Mouse (Mus musculus): Measurements from ENCODE around the gene Plau.

Gene Plau

DNA sequence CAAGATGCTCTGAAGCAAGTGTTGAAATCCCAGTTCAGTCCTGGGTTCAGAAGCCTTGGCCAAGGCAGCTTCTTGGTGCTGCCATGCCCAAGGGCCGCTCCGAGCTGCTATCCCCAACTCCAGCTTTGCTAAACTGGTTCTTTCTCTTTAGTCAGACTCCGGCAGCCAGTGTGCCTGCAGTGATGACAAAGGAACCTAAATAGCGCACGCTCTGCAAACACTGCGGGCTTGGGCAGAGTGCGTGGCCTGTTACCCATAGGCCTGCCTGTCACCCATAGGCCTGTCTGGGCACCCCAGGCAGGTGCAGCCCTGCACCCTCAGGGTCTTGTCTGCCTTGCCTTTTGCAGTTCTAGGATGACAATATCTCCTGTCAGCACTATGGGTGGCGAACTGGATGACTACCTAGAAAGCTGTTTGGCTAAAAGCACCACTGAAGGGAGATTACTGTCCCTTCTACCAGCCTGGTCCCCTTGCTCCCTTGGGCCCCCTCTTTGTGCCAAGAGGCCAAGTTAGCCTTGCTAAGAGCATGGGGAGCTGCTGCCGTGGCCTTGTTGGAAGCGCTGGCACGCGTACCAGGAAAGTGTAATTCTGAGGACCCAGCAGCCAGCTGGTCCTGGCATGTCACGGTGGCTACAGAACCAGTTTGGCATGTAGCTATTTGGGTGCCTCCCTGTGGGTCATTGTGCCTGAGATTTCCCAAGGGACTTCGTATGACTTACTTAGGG is 30.2 kb upstream of the Plau start:
- DNase-seq (ENCODE audit: low spot score in 2 of 2) = no peak

DNA sequence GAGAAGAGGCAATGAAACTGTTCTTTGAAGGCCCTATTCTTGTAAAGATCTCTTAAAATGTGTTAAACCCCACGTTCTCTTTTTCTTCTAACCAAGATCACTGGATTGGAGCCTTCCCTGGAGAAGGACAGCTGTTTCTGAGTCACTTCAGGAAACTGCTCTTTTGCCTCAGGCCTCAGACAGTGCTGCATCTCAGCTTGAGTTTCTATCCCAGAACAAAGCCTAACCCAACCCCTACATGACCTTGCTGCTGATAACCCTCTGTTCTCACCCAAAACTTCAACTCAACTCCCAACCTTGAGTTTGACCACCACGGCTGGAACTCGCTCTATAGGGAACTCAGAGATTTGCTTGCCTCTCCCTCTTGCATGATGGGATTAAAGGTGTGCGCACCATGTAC is 27.1 kb upstream of the Plau start:
- DNase-seq (ENCODE audit: low spot score in 2 of 2) = no peak

DNA sequence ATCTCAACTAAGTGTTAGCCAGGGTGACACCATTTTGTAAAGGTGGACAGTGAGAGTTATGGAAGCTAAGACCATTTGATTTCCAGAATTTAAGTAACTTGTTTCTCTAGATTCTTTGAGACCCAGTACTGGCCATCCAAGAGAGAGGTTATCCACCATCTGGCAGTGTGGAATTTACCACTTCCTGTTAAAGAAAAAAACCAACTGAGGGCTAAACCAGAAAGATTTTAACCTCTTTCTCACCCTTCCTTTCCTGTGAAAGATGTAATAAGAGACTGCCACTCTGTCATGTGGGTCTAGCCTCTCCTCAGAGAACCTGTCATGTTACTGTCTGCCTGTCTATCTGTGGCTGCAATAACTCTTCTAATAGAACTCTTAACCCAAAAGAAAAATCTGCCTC is 26.6 kb upstream of the Plau start:
- no peak for DNase-seq (ENCODE audit: low spot score in 2 of 2)

DNA sequence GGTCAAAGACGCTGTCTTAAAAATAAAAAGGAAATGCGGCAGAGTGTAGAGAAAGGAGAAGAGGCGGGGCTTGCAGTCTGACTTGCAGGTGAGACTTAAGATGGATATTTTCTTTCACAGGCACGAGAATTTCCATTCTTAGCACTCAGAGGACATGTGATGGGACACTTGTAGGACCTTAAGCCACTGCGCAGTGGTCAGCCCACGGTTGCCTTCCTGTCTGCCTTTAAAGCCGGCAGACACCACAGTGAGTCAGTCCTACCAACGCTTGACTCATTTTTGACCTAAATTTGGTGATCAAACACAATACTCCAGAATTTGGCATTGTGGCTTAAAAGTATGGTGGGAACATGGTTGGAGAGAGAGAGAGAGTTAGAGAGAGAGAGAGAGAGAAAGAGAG is 25.2 kb upstream of the Plau start:
- no peak for DNase-seq (ENCODE audit: low spot score in 2 of 2)

DNA sequence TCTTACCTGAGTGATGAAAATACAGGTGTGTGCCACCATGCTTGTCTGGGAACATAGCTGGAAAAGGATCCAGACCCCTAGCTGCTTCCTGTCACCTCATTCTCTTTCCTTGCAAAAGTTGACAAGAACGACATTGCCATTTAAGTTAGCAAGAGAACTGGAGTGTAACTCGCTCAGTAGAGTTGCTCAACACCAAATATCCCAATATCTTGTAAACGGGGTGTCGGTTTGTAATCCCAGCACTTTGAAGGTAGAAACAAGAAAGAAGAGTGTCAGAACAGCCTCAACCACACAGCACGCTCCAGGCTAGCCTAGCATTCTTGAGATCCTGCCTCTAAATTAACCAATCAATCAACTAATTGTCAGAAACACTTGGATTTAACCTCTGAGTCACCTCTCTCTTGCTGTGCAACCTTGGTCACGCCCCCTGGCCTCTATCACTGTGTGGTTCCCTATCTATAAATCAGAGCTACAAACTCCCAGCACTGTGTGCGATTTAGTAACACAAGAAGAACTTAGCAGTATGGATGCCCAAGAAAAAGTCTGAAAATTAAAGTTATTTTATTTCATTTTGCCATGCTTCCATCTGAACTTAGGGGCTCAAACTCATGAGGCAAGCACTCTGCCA is 24.6 kb upstream of the Plau start:
- DNase-seq (ENCODE audit: low spot score in 2 of 2) = no peak

DNA sequence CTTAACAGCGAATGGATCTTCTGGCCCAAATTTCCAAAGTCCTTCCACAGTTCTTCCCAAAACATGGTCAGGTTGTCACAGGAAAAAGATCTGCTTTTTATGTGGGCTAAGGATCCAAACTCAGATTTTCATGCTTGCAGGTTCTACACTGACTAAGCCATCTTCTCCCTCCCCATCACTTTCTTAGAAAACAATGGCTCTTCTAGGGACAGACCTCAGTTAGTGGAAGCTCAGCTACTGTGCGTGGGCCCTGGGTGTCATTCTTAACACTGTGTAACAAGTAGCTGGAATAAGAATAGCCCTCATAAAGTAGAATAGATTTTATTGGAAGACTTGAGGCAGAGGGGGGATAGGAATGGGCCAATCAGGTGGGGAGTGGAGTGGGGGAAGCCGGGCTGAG is 21.0 kb upstream of the Plau start:
- no peak for DNase-seq (ENCODE audit: low spot score in 2 of 2)

DNA sequence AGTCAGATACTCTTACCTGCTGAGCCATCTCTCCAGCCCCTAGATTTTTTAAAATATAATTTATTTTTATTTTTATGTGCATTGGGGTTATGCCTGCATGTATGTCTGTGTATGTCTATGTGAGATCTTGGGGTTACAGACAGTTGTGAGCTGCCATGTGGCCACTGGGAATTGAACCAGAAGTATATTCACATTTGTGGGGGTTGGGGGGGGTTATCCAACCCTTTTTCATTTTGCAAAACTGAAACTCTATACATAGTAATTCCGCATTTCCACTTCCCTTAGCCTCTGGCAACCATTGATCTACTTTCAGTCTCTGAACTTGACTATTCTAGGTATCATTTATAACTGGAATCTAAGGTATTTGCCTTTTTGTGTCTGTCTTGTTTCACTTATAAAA is 11.9 kb upstream of the Plau start:
- no peak for DNase-seq (ENCODE audit: low spot score in 2 of 2)

GRCm38 (mm10) chr14:20825516-20825915 is 10.9 kb upstream of the Plau start:
- no peak for DNase-seq (ENCODE audit: low spot score in 2 of 2)

DNA sequence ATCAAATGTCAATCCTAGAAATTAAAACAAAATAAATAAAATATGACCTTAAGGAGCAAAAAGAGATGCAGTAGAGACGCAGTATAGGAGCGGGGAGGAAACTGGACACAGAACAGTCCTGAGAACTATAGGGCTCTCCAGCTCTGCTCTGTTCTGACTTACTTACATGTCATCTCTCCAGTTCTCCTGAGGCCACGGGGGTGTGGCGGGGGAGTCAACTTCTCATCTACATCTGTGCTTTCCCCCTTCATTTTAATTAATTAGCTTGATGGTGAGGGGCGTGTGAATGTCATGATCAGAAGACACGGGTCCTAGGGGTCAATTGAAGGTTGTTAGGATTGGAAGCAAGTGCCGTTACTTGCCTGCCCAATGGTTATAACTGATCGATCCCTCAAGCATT is 9.4 kb upstream of the Plau start:
- no peak for DNase-seq (ENCODE audit: low spot score in 2 of 2)

DNA sequence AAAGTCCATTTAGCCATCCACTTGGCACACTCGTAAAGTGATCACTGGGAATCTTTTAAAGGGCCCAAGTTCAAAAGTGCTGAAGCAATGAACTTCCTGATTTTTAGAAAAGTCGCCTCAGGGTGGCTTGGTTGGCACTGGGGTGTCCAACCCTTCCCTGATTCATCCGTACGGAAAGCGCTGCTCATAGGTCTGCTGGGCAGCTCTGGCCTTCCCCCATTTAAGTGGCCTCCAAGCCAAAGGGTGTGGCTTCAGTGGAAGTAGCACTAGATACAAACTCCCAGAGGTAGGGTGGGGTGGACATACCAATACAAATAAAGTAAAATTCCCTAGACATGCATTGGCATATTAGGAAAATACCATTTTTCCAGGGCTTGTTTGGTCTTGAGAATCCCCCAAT is 9.0 kb upstream of the Plau start:
- DNase-seq (ENCODE audit: low spot score in 2 of 2) = no peak

GRCm38 (mm10) chr14:20828524-20828923 is 7.9 kb upstream of the Plau start:
- no peak for DNase-seq (ENCODE audit: low spot score in 2 of 2)

- DNase-seq (ENCODE audit: low spot score in 2 of 2) = no peak
Measured at GRCm38 (mm10) chr14:20829523-20830366, 6.7 kb upstream of the Plau start.

DNA sequence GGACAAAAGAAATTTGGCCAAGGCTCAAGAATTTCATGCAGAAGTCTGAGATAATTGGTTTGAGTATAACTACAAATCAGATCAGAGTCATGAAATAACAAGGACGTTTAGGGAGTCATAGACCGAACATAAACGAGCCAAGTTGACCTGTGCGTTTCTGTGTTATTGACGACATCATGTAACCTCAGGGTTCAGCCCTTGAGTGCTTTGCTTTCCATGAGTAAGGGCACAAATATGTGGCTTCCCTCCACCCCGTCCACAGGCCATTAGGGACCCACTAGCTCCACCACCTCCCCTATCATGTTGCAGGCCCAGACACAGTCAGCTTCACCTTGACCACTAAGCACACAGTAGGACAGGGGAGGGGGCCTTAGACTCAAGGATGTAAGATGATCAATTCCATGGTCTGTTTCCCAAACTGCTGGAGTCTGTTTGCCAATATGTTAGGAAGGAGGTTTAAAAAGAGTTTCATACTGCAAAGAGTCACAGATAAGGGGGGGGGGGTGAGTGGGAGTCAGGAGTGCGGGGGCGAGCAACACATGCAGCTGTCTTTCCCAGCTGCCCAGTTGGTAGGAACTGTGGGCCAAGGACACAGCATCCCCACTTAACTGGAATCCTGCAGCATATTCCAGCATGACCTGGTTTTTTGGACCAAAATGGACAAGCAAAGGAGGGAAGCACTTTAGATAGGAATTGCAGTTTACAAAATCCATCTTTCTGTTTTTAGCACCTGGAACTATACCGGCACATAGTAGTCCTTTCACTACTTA is 5.1 kb upstream of the Plau start:
- no peak for DNase-seq (ENCODE audit: low spot score in 2 of 2)

DNA sequence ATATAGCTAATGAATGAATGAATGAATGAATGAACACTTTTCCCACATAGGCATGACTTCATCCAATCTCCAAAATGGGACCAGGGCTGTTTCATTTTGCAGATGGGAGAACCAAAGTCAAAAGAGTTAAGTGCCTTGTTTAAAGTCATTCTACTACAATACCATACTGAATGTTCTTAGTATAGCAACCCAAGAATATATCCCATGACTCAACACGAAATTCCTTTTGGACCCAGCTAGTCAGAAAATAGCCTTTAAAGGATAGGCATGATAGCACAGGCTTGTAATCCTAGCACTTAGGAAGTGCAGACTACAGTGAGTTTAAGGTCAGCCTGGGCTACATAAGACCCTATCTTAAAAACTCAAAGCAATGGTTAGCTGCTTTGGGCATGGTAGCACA is 4.5 kb upstream of the Plau start:
- no peak for DNase-seq (ENCODE audit: low spot score in 2 of 2)

- no peak for DNase-seq (ENCODE audit: low spot score in 2 of 2)
Measured at GRCm38 (mm10) chr14:20833525-20833924, 2.9 kb upstream of the Plau start.

DNA sequence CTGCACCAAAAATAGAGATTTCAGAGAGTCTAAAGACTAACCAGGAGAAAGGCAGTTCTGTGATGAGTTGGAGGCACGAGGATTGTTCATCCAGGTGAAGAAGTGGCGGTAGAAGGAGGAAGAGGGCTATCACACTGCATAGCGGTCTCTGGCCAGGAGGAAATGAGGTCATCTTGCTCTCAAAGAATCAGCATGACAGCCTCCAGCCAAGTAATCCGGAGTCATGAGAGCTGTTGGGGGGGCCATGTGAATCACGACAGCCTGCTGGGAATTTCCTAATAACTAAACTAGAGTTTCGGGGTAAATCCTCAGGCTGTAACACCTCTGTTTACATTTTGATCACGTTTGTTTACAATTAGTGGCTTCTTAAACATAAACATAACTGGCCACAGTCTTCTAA is 2.3 kb upstream of the Plau start:
- DNase-seq (ENCODE audit: low spot score in 2 of 2) = no peak

- no peak for DNase-seq (ENCODE audit: low spot score in 2 of 2)
Measured at GRCm38 (mm10) chr14:20836905-20837376, 481 bp downstream of the Plau start.

DNA sequence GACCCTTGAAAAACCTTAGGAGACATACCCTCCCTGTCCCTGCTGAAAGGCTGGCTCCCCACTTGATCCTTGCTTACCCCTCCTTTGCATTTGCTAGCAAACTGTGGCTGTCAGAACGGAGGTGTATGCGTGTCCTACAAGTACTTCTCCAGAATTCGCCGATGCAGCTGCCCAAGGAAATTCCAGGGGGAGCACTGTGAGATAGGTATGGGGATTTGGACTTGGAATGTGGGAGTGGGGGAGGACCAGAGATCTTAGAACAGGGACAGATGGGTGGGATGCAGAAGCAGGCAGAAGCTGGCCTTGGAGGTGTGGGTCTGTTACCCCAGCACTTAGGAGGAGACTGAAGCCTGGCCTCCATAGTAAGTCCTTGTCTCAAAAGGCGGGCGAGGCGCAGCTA is 1.2 kb downstream of the Plau start:
- no peak for DNase-seq (ENCODE audit: low spot score in 2 of 2)

DNA sequence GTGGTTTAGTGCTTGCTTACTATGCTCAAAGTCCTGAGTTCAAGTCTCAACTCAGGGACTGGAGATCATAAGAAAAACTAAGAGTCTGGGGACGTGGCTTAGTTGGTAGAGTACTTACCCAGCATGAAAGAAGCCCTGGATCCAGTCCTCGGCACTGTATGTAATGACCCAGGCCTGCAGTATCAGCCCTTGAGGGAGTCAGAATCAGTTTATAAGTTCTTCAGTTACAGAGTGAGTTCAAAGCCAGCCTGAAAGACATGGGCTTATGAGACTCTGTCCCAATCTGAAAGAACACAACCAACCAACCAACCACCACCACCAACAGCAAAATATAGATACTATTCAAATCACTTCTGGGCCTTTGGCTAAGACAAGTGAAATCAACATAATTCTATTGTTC is 5.1 kb downstream of the Plau start:
- DNase-seq (ENCODE audit: low spot score in 2 of 2) = no peak

DNA sequence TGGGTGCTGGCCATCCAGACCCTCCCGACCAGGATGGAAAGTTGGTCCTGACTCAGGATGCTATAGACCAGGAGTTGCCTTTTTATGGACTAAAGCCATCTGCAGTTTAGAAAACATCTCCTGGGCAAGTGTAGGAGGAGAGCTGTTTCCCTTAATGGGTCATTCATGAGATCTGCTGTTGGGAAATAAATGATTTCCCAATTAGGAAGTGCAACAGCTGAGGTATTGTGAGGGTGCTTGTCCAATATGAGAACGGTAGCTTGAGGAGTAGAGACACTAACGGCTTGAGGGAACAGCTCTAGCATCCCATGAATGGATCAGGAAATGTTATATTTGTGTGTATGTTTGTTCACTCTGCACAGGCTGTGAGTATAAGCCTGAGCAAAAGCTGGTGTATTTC is 6.2 kb downstream of the Plau start:
- no peak for DNase-seq (ENCODE audit: low spot score in 2 of 2)

- DNase-seq (ENCODE audit: low spot score in 2 of 2) = no peak
Measured at GRCm38 (mm10) chr14:20844126-20844525, 7.7 kb downstream of the Plau start.

Data from frontal cortex, postnatal 10 days (tissue).